Mouse (Mus musculus): ENCODE data around the gene Nrxn2. TPM values are rescaled to one million over a fixed set of nuclear protein-coding genes. Genes with fewer than 3 reads are reported as not detected.

The Nrxn2 gene
- polyA plus RNA-seq, 1 experiment from 2014 or later, result 0.77 TPM

GRCm38 (mm10) chr19:6385821-6386220 lies 32.7 kb upstream of the Nrxn2 start:
- H3K9ac ChIP-seq (ENCODE audit: low read length), result peak overlapping the region; percentile 82
- peaks cover 11% of the 10 kb centered on the region; the same call in 1 of the 2 replicates for H3K36me3 ChIP-seq (ENCODE audit: control insufficient read depth, insufficient read depth)
- peak overlapping the region; percentile 68 for H3K4me2 ChIP-seq (ENCODE audit: low read depth, low read length)
- peak overlapping the region; percentile 96 for H3K27ac ChIP-seq (ENCODE audit: low read length)
- H3K27me3 ChIP-seq (ENCODE audit: control insufficient read depth, insufficient read depth, low read length), result no peaks in the 10 kb centered on the region
- peak overlapping the region; percentile 68 for H3K4me3 ChIP-seq (ENCODE audit: low read length)
- no peak for ATAC-seq (replicated peaks; ENCODE audit: extremely low read depth, insufficient read depth, low FRiP score)
- WGBS, result 62% methylated on average over 7 of the region's 7 CpGs
- H3K4me1 ChIP-seq (ENCODE audit: control insufficient read depth, insufficient read depth, low read length), result peaks cover 35% of the 10 kb centered on the region
- no peaks in the 10 kb centered on the region for H3K9me3 ChIP-seq (replicated peaks; ENCODE audit: control insufficient read depth, low read length)

GRCm38 (mm10) chr19:6386234-6386633 lies 32.3 kb upstream of the Nrxn2 start:
- 60% methylated on average over 9 of the region's 9 CpGs for WGBS
- peaks cover 35% of the 10 kb centered on the region for H3K4me1 ChIP-seq (ENCODE audit: control insufficient read depth, insufficient read depth, low read length)
- H3K27ac ChIP-seq (ENCODE audit: low read length), result no peak overlapping the region
- peak overlapping the region; percentile 68 for H3K4me2 ChIP-seq (ENCODE audit: low read depth, low read length)
- peak overlapping the region; percentile 82 for H3K9ac ChIP-seq (ENCODE audit: low read length)
- peaks cover 15% of the 10 kb centered on the region for H3K36me3 ChIP-seq (ENCODE audit: control insufficient read depth, insufficient read depth)
- ATAC-seq (replicated peaks; ENCODE audit: extremely low read depth, insufficient read depth, low FRiP score), result no peak
- H3K27me3 ChIP-seq (ENCODE audit: control insufficient read depth, insufficient read depth, low read length), result no peaks in the 10 kb centered on the region
- no peaks in the 10 kb centered on the region for H3K9me3 ChIP-seq (replicated peaks; ENCODE audit: control insufficient read depth, low read length)
- peak overlapping the region; percentile 68 for H3K4me3 ChIP-seq (ENCODE audit: low read length)

- no peak overlapping the region for H3K4me2 ChIP-seq (ENCODE audit: low read depth, low read length)
- WGBS, result 71% methylated on average over 13 of the region's 13 CpGs
- H3K4me1 ChIP-seq (ENCODE audit: control insufficient read depth, insufficient read depth, low read length), result peaks cover 25% of the 10 kb centered on the region
- H3K4me3 ChIP-seq (ENCODE audit: low read length), result no peak overlapping the region
- H3K9ac ChIP-seq (ENCODE audit: low read length), result no peak overlapping the region
- no peaks in the 10 kb centered on the region for H3K27me3 ChIP-seq (ENCODE audit: control insufficient read depth, insufficient read depth, low read length)
- H3K36me3 ChIP-seq (ENCODE audit: control insufficient read depth, insufficient read depth), result peaks cover 28% of the 10 kb centered on the region
- H3K27ac ChIP-seq (ENCODE audit: low read length), result no peak overlapping the region
- no peak for ATAC-seq (replicated peaks; ENCODE audit: extremely low read depth, insufficient read depth, low FRiP score)
- no peaks in the 10 kb centered on the region; the same call in 1 of the 2 replicates for H3K9me3 ChIP-seq (replicated peaks; ENCODE audit: control insufficient read depth, low read length)
Observed at GRCm38 (mm10) chr19:6388006-6388405, 30.5 kb upstream of the Nrxn2 start.

DNA sequence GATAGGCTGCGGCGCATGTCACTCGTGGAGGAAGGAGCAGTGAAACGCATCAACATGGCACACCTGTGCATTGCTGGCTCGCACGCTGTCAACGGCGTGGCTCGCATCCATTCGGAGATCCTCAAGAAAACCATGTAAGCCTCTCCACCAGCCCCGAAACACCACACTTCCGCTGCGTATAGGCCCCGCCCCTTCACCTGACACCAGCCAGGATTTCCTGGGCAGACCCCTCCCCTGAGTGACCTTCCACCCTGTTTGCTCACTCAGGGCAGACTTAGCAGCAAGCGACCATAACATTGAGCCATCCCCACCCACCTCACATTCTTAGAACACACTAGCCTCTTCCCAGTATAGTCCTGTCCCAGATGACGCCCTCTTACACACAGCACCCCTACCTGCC lies 28.7 kb upstream of the Nrxn2 start:
- H3K27me3 ChIP-seq (ENCODE audit: control insufficient read depth, insufficient read depth, low read length), result no peaks in the 10 kb centered on the region
- no peak for ATAC-seq (replicated peaks; ENCODE audit: extremely low read depth, insufficient read depth, low FRiP score)
- peaks cover 12% of the 10 kb centered on the region for H3K4me1 ChIP-seq (ENCODE audit: control insufficient read depth, insufficient read depth, low read length)
- peak overlapping the region; percentile 13; the same call in 1 of the 2 replicates for H3K4me3 ChIP-seq (ENCODE audit: low read length)
- H3K9ac ChIP-seq (ENCODE audit: low read length), result no peak overlapping the region
- no peak overlapping the region for H3K27ac ChIP-seq (ENCODE audit: low read length)
- peak overlapping the region; percentile 36 for H3K4me2 ChIP-seq (ENCODE audit: low read depth, low read length)
- WGBS, result 22% methylated on average over 16 of the region's 16 CpGs
- no peaks in the 10 kb centered on the region; the same call in 1 of the 2 replicates for H3K9me3 ChIP-seq (replicated peaks; ENCODE audit: control insufficient read depth, low read length)
- peaks cover 33% of the 10 kb centered on the region for H3K36me3 ChIP-seq (ENCODE audit: control insufficient read depth, insufficient read depth)

GRCm38 (mm10) chr19:6390251-6390650 lies 28.3 kb upstream of the Nrxn2 start:
- Histone ChIP-seq H3K4me3 (ENCODE audit: low read length) (no peak overlapping the region), H3K27me3 (ENCODE audit: control insufficient read depth, insufficient read depth, low read length) (no peaks in the 10 kb centered on the region), H3K9ac (ENCODE audit: low read length) (no peak overlapping the region), H3K27ac (ENCODE audit: low read length) (no peak overlapping the region), H3K9me3 (replicated peaks; ENCODE audit: control insufficient read depth, low read length) (no peaks in the 10 kb centered on the region; the same call in 1 of the 2 replicates), H3K36me3 (ENCODE audit: control insufficient read depth, insufficient read depth) (peaks cover 33% of the 10 kb centered on the region), H3K4me1 (ENCODE audit: control insufficient read depth, insufficient read depth, low read length) (peaks cover 12% of the 10 kb centered on the region), H3K4me2 (ENCODE audit: low read depth, low read length) (no peak overlapping the region)
- WGBS, result 64% methylated on average over 6 of the region's 6 CpGs
- ATAC-seq (replicated peaks; ENCODE audit: extremely low read depth, insufficient read depth, low FRiP score), result no peak

DNA sequence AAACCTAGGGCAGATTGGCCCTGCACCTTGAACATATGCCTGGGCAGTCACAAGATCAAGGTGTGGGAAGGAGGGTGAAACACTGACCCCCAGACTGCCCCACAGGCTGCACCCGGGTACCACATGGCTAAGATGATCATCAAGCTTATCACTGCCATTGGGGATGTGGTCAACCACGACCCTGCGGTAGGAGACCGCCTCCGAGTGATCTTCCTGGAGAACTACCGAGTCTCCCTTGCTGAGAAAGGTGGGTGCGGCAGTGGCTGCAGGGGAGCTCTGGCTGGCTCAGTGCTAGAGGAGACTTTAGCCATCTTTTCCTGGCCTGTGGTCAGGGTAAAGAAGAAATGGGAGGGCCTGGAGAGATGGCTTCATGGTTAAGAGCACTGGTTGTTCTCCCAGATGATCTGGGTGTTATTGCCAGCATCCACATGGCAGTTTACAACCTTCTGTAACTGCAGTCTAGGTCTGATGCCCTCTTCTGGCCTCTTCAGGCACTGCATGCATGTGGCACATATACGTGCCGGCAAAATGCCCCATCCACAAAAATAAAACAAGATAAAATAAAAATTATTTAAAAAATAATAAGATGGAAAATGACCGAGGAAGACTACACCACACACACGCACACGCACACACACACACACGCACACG lies 25.7 kb upstream of the Nrxn2 start:
- Histone ChIP-seq H3K36me3 (ENCODE audit: control insufficient read depth, insufficient read depth) (peaks cover 36% of the 10 kb centered on the region), H3K4me1 (ENCODE audit: control insufficient read depth, insufficient read depth, low read length) (peaks cover 3% of the 10 kb centered on the region; the same call in 1 of the 2 replicates), H3K4me3 (ENCODE audit: low read length) (no peak overlapping the region), H3K27me3 (ENCODE audit: control insufficient read depth, insufficient read depth, low read length) (no peaks in the 10 kb centered on the region), H3K27ac (ENCODE audit: low read length) (no peak overlapping the region), H3K4me2 (ENCODE audit: low read depth, low read length) (no peak overlapping the region), H3K9ac (ENCODE audit: low read length) (no peak overlapping the region), H3K9me3 (replicated peaks; ENCODE audit: control insufficient read depth, low read length) (no peaks in the 10 kb centered on the region; the same call in 1 of the 2 replicates)
- WGBS, result 88% methylated on average over 14 of the region's 14 CpGs
- ATAC-seq (replicated peaks; ENCODE audit: extremely low read depth, insufficient read depth, low FRiP score), result no peak

- Histone ChIP-seq H3K4me2 (ENCODE audit: low read depth, low read length) (no peak overlapping the region), H3K9me3 (replicated peaks; ENCODE audit: control insufficient read depth, low read length) (no peaks in the 10 kb centered on the region; the same call in 1 of the 2 replicates), H3K27me3 (ENCODE audit: control insufficient read depth, insufficient read depth, low read length) (no peaks in the 10 kb centered on the region), H3K9ac (ENCODE audit: low read length) (no peak overlapping the region), H3K4me1 (ENCODE audit: control insufficient read depth, insufficient read depth, low read length) (peaks cover 9% of the 10 kb centered on the region), H3K36me3 (ENCODE audit: control insufficient read depth, insufficient read depth) (peaks cover 36% of the 10 kb centered on the region), H3K27ac (ENCODE audit: low read length) (no peak overlapping the region), H3K4me3 (ENCODE audit: low read length) (no peak overlapping the region)
- ATAC-seq (replicated peaks; ENCODE audit: extremely low read depth, insufficient read depth, low FRiP score), result no peak
- WGBS, result 87% methylated on average over 16 of the region's 16 CpGs
Observed at GRCm38 (mm10) chr19:6393637-6394036, 24.9 kb upstream of the Nrxn2 start.

GRCm38 (mm10) chr19:6396237-6396636 lies 22.3 kb upstream of the Nrxn2 start:
- H3K4me3 ChIP-seq (ENCODE audit: low read length), result no peak overlapping the region
- peaks cover 19% of the 10 kb centered on the region for H3K4me1 ChIP-seq (ENCODE audit: control insufficient read depth, insufficient read depth, low read length)
- H3K27ac ChIP-seq (ENCODE audit: low read length), result no peak overlapping the region
- H3K9me3 ChIP-seq (replicated peaks; ENCODE audit: control insufficient read depth, low read length), result no peaks in the 10 kb centered on the region; the same call in 1 of the 2 replicates
- WGBS, result 87% methylated on average over 5 of the region's 5 CpGs
- no peaks in the 10 kb centered on the region for H3K27me3 ChIP-seq (ENCODE audit: control insufficient read depth, insufficient read depth, low read length)
- H3K9ac ChIP-seq (ENCODE audit: low read length), result no peak overlapping the region
- H3K36me3 ChIP-seq (ENCODE audit: control insufficient read depth, insufficient read depth), result peaks cover 22% of the 10 kb centered on the region
- ATAC-seq (replicated peaks; ENCODE audit: extremely low read depth, insufficient read depth, low FRiP score), result no peak
- no peak overlapping the region for H3K4me2 ChIP-seq (ENCODE audit: low read depth, low read length)

DNA sequence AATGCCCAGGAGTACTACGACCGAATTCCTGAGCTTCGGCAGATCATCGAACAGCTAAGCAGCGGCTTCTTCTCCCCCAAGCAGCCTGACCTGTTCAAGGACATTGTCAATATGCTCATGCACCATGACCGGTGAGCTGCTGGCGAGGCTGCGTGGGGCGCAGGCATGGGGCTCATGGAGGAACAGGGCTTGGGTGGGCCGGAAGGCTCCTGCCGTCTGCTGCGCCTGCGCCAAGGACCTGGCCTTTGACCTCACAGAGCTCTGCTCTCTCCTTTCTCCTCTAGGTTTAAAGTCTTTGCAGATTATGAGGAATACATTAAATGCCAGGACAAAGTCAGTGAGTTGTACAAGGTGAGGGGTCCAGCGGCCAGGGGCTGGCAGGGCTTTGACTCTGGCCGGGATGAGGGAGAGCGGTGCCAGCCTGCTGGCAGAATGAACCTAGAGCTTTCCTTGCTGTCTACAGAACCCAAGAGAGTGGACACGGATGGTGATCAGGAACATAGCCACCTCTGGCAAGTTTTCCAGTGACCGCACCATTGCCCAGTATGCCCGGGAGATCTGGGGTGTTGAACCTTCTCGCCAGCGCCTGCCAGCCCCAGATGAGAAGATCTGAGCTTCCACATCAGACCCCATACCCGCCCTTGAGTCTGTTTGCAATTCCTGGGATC lies 20.8 kb upstream of the Nrxn2 start:
- H3K27ac ChIP-seq (ENCODE audit: low read length), result peak overlapping the region; percentile 56
- H3K4me2 ChIP-seq (ENCODE audit: low read depth, low read length), result peak overlapping the region; percentile 74
- no peak overlapping the region for H3K9ac ChIP-seq (ENCODE audit: low read length)
- no peaks in the 10 kb centered on the region; the same call in 1 of the 2 replicates for H3K9me3 ChIP-seq (replicated peaks; ENCODE audit: control insufficient read depth, low read length)
- no peak overlapping the region; the same call in 1 of the 2 replicates for H3K4me3 ChIP-seq (ENCODE audit: low read length)
- peaks cover 11% of the 10 kb centered on the region for H3K36me3 ChIP-seq (ENCODE audit: control insufficient read depth, insufficient read depth)
- ATAC-seq (replicated peaks; ENCODE audit: extremely low read depth, insufficient read depth, low FRiP score), result no peak
- no peaks in the 10 kb centered on the region for H3K27me3 ChIP-seq (ENCODE audit: control insufficient read depth, insufficient read depth, low read length)
- WGBS, result 86% methylated on average over 22 of the region's 22 CpGs
- H3K4me1 ChIP-seq (ENCODE audit: control insufficient read depth, insufficient read depth, low read length), result peaks cover 27% of the 10 kb centered on the region

All from heart, embryonic 16.5 days (tissue).